Mouse (Mus musculus): ENCODE data around the gene Dzip1l. TPM values are rescaled to one million over a fixed set of nuclear protein-coding genes. Genes with fewer than 3 reads are reported as not detected.
A peak's percentile ranks its signal among the peaks of the same experiment; 100 is the strongest.

Dzip1l gene
- total and polyA plus RNA-seq, 2 experiments from 2014 or later = 8.1 to 26.1 TPM

GRCm38 (mm10) chr9:99619688-99620087, 9.6 kb upstream of the Dzip1l start:
- Histone ChIP-seq H3K36me3 (ENCODE audit: insufficient read depth, low read length) (no peaks in the 10 kb centered on the region), H3K27me3 (ENCODE audit: insufficient read depth, low read length) (no peaks in the 10 kb centered on the region), H3K4me3 (ENCODE audit: low read length) (no peak overlapping the region), H3K9me3 (ENCODE audit: low read length) (no peaks in the 10 kb centered on the region), H3K4me2 (ENCODE audit: low read depth, low read length) (no peak overlapping the region), H3K27ac (no peak overlapping the region), H3K9ac (replicated peaks; ENCODE audit: low read length) (no peak overlapping the region), H3K4me1 (ENCODE audit: insufficient read depth, low read length) (no peaks in the 10 kb centered on the region)
- no peak for ATAC-seq
- no peak for DNase-seq (ENCODE audit: low spot score)
- no peak for TF ChIP-seq CTCF (IDR thresholded peaks at IDR 0.05; ENCODE audit: low read depth)
- WGBS = 93% methylated on average over 7 of the region's 8 CpGs

- Histone ChIP-seq H3K4me3 (ENCODE audit: low read length) (no peak overlapping the region), H3K4me2 (ENCODE audit: low read depth, low read length) (no peak overlapping the region), H3K4me1 (ENCODE audit: insufficient read depth, low read length) (no peaks in the 10 kb centered on the region), H3K27ac (no peak overlapping the region), H3K9me3 (ENCODE audit: low read length) (no peaks in the 10 kb centered on the region), H3K9ac (replicated peaks; ENCODE audit: low read length) (no peak overlapping the region), H3K27me3 (ENCODE audit: insufficient read depth, low read length) (no peaks in the 10 kb centered on the region), H3K36me3 (ENCODE audit: insufficient read depth, low read length) (no peaks in the 10 kb centered on the region)
- TF ChIP-seq CTCF (IDR thresholded peaks at IDR 0.05; ENCODE audit: low read depth) = no peak
- DNase-seq (ENCODE audit: low spot score) (no peak), ATAC-seq (no peak)
- WGBS = 95% methylated on average over 11 of the region's 11 CpGs
Measured at GRCm38 (mm10) chr9:99620196-99620595, 9.1 kb upstream of the Dzip1l start.

- Histone ChIP-seq H3K4me2 (ENCODE audit: low read depth, low read length) (no peak overlapping the region), H3K27me3 (ENCODE audit: insufficient read depth, low read length) (no peaks in the 10 kb centered on the region), H3K4me3 (ENCODE audit: low read length) (no peak overlapping the region), H3K4me1 (ENCODE audit: insufficient read depth, low read length) (no peaks in the 10 kb centered on the region), H3K27ac (no peak overlapping the region), H3K9me3 (ENCODE audit: low read length) (no peaks in the 10 kb centered on the region), H3K9ac (replicated peaks; ENCODE audit: low read length) (no peak overlapping the region), H3K36me3 (ENCODE audit: insufficient read depth, low read length) (no peaks in the 10 kb centered on the region)
- WGBS = 83% methylated on average over 1 of the region's 1 CpGs
- no peak for TF ChIP-seq CTCF (IDR thresholded peaks at IDR 0.05; ENCODE audit: low read depth)
- DNase-seq (ENCODE audit: low spot score) = no peak
- no peak for ATAC-seq
Measured at GRCm38 (mm10) chr9:99622034-99622433, 7.3 kb upstream of the Dzip1l start.

GRCm38 (mm10) chr9:99622966-99623365, 6.3 kb upstream of the Dzip1l start:
- Histone ChIP-seq H3K4me1 (ENCODE audit: insufficient read depth, low read length) (no peaks in the 10 kb centered on the region), H3K9me3 (ENCODE audit: low read length) (no peaks in the 10 kb centered on the region), H3K27ac (no peak overlapping the region), H3K4me2 (ENCODE audit: low read depth, low read length) (no peak overlapping the region), H3K9ac (replicated peaks; ENCODE audit: low read length) (no peak overlapping the region), H3K27me3 (ENCODE audit: insufficient read depth, low read length) (no peaks in the 10 kb centered on the region), H3K36me3 (ENCODE audit: insufficient read depth, low read length) (no peaks in the 10 kb centered on the region), H3K4me3 (ENCODE audit: low read length) (no peak overlapping the region)
- ATAC-seq (no peak), DNase-seq (ENCODE audit: low spot score) (no peak)
- 51% methylated on average over 2 of the region's 2 CpGs for whole genome bisulfite sequencing
- no peak for TF ChIP-seq CTCF (IDR thresholded peaks at IDR 0.05; ENCODE audit: low read depth)

GRCm38 (mm10) chr9:99624117-99624516, 5.2 kb upstream of the Dzip1l start:
- no peak for TF ChIP-seq CTCF (IDR thresholded peaks at IDR 0.05; ENCODE audit: low read depth)
- H3K4me1 ChIP-seq (ENCODE audit: insufficient read depth, low read length) = no peaks in the 10 kb centered on the region
- WGBS = 74% methylated on average over 6 of the region's 6 CpGs
- no peak overlapping the region for H3K27ac ChIP-seq
- no peaks in the 10 kb centered on the region for H3K27me3 ChIP-seq (ENCODE audit: insufficient read depth, low read length)
- no peaks in the 10 kb centered on the region for H3K9me3 ChIP-seq (ENCODE audit: low read length)
- DNase-seq (ENCODE audit: low spot score) (no peak), ATAC-seq (no peak)
- no peak overlapping the region for H3K4me3 ChIP-seq (ENCODE audit: low read length)
- H3K4me2 ChIP-seq (ENCODE audit: low read depth, low read length) = no peak overlapping the region
- no peak overlapping the region for H3K9ac ChIP-seq (replicated peaks; ENCODE audit: low read length)
- H3K36me3 ChIP-seq (ENCODE audit: insufficient read depth, low read length) = no peaks in the 10 kb centered on the region

GRCm38 (mm10) chr9:99628581-99628980, 715 bp upstream of the Dzip1l start:
- TF ChIP-seq CTCF (IDR thresholded peaks at IDR 0.05; ENCODE audit: low read depth) = no peak
- no peak overlapping the region; the same call in 1 of the 2 replicates for H3K4me3 ChIP-seq (ENCODE audit: low read length)
- peak overlapping the region; percentile 84; the same call in 1 of the 2 replicates for H3K27ac ChIP-seq
- H3K9me3 ChIP-seq (ENCODE audit: low read length) = no peaks in the 10 kb centered on the region
- WGBS = 63% methylated on average over 4 of the region's 4 CpGs
- H3K4me2 ChIP-seq (ENCODE audit: low read depth, low read length) = peak overlapping the region; percentile 77
- H3K27me3 ChIP-seq (ENCODE audit: insufficient read depth, low read length) = no peaks in the 10 kb centered on the region
- ATAC-seq = no peak
- peaks cover 14% of the 10 kb centered on the region for H3K4me1 ChIP-seq (ENCODE audit: insufficient read depth, low read length)
- 0 out of 2 replicates have a peak overlapping the region, but pooled peaks have one; percentile 66 for H3K9ac ChIP-seq (replicated peaks; ENCODE audit: low read length)
- DNase-seq (ENCODE audit: low spot score) = peak; percentile 11
- no peaks in the 10 kb centered on the region for H3K36me3 ChIP-seq (ENCODE audit: insufficient read depth, low read length)

GRCm38 (mm10) chr9:99630071-99630470, 775 bp downstream of the Dzip1l start:
- DNase-seq (ENCODE audit: low spot score) (peak; percentile 23), ATAC-seq (0 out of 2 replicates have a peak, but pooled peaks have one; percentile 10)
- Histone ChIP-seq H3K27ac (peak overlapping the region; percentile 84), H3K27me3 (ENCODE audit: insufficient read depth, low read length) (no peaks in the 10 kb centered on the region), H3K36me3 (ENCODE audit: insufficient read depth, low read length) (no peaks in the 10 kb centered on the region), H3K9me3 (ENCODE audit: low read length) (no peaks in the 10 kb centered on the region), H3K4me2 (ENCODE audit: low read depth, low read length) (peak overlapping the region; percentile 77), H3K4me3 (ENCODE audit: low read length) (peak overlapping the region; percentile 54), H3K4me1 (ENCODE audit: insufficient read depth, low read length) (peaks cover 14% of the 10 kb centered on the region), H3K9ac (replicated peaks; ENCODE audit: low read length) (peak overlapping the region; percentile 66)
- 1% methylated on average over 11 of the region's 11 CpGs for WGBS
- TF ChIP-seq CTCF (IDR thresholded peaks at IDR 0.05; ENCODE audit: low read depth) = no peak
